Mouse (Mus musculus) heart, adult 2 months (tissue): ENCODE data around the gene Akap12.

ENCODE experiments used
- CTCF ChIP-seq: fragments of 200-600 bp; IDR thresholded peaks from 2 replicates; pipeline ENCODE4 v1.8.1; 2022; ENCODE audit warnings: antibody characterized with exemption, mild to moderate bottlenecking, moderate library complexity
- EP300 ChIP-seq: fragments of 200-500 bp; IDR thresholded peaks from 2 replicates; pipeline ENCODE4 v1.6.1; 2011; ENCODE audit warnings: low read depth, low read length, control low read depth; ENCODE audit not compliant: insufficient read depth

DNA sequence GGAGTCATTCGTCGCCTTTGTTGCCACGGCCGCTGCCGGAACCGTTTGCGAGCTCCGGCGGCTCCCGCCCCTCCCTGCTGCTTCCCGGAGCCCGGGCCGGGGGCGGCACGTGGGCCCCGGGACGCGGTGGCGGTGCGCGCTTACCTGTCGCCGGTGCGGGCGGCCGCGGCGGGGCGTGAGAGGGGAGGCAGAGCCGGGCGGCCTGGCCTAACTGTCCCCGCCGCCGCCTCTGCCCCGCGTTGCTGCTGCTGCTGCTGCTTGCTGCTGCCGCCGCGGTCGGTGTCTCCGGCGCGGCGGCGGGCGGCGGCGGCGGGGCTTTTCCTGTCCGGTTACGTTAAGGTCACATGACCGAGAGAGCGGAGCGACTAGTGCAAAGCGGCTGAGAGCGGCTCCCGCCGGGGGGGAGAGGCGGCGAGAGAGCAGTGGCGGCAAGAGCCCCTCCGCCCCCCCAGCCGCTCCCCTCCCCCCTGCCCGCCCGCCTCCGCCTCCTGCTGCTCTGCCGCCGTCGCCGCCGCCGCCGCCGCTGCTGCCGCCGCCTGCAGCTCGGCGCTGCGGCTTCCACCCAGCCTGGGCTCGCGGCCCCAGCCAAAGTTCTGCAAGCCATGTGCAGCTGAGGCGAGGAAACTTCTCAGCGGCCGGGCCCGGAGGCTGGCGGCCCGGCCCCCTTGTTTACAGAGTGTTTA lies 121.7 kb downstream of the Akap12 start, which contains the start of gene Zbtb2:
- TF ChIP-seq CTCF (no peak), EP300 (no peak)
